Mouse (Mus musculus) lung, embryonic 14.5 days (tissue): ENCODE measurements around the gene Tmem108. TPM values are rescaled to one million over a fixed set of nuclear protein-coding genes. Genes with fewer than 3 reads are reported as not detected.

Experiments
- ATAC-seq: fragments of 200-750 bp; cut with Nextera tagmentation; 2 replicates; pipeline ENCODE4 v1.8.0; 2017; ENCODE audit warnings: mild to moderate bottlenecking, moderate TSS enrichment, moderate library complexity; ENCODE audit not compliant: insufficient read depth
- DNase-seq: peaks from one replicate; pipeline ENCODE4 v3.0.0-alpha.2; 2015
- H3K27ac ChIP-seq: fragments of 300-500 bp; sonication (generic); 2 replicates; pipeline ENCODE4 v1.5.1; 2014; ENCODE audit warnings: low read depth, mild to moderate bottlenecking, moderate library complexity
- H3K27me3 ChIP-seq: fragments of 300-500 bp; sonication (generic); 2 replicates; pipeline ENCODE4 v1.6.1; 2014; ENCODE audit warnings: low read length, control low read depth; ENCODE audit not compliant: insufficient read depth
- H3K36me3 ChIP-seq: fragments of 300-500 bp; sonication (generic); 2 replicates; pipeline ENCODE4 v1.6.1; 2014; ENCODE audit warnings: control low read depth; ENCODE audit not compliant: insufficient read depth
- H3K4me1 ChIP-seq: fragments of 300-500 bp; sonication (generic); 2 replicates; pipeline ENCODE4 v1.6.1; 2014; ENCODE audit warnings: antibody characterized with exemption, control low read depth; ENCODE audit not compliant: insufficient read depth
- H3K4me2 ChIP-seq: fragments of 300-500 bp; sonication (generic); 2 replicates; pipeline ENCODE4 v1.6.1; 2014; ENCODE audit warnings: mild to moderate bottlenecking
- H3K4me3 ChIP-seq: fragments of 300-500 bp; sonication (generic); 2 replicates; pipeline ENCODE4 v1.5.1; 2014; ENCODE audit warnings: low read depth, low read length
- H3K9ac ChIP-seq: fragments of 300-500 bp; sonication (generic); 2 replicates; pipeline ENCODE4 v1.6.1; 2014
- H3K9me3 ChIP-seq: fragments of 300-500 bp; sonication (generic); 2 replicates; pipeline ENCODE4 v1.6.1; 2016; ENCODE audit warnings: low read depth, low read length, control low read depth
- CTCF ChIP-seq: IDR thresholded peaks from 2 replicates; pipeline ENCODE4 v1.5.1; 2016; ENCODE audit warnings: antibody characterized with exemption, low read depth
- WGBS: fragments of 180-500 bp; shearing (Covaris S2); extraction: QIAGEN DNeasy Blood & Tissue Kit; methylation state at CpG from one replicate; pipeline ENCODE4 v1.1.7; 2014; 5-methylcytosine and 5-hydroxymethylcytosine counted together
- polyA plus RNA-seq: library from polyadenylated mRNA; unstranded; fragments of >200 nt; fragmentation: Nextera tagmentation; extraction: Ambion mirVana; gene quantifications from 2 replicates; pipeline ENCODE4 v1.2.1, GENCODE M21; 2014

Tmem108 gene
- polyA plus RNA-seq, 1 experiment from 2014 or later, result 16.0 TPM

DNA sequence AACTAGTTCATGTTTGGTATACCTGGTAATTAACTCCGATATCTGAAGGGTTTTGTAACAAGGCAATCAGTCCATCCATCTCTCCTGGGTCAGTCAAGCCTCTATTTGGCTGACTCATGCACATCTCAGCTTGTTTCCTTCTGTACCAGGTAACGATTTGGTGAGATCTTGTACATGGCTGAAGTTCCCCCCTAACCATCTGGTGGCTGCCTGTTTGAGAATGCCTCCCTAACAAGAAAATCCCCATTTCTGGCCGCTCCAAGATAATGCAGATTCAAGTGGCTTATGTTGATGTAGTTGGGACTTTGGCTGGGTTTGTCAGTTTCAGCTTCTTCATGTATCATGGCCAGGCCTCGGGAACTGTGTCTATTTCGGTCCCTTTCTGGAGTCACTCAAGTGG lies 170.8 kb downstream of the Tmem108 start:
- no peaks in the 10 kb centered on the region for H3K9me3 ChIP-seq
- no peaks in the 10 kb centered on the region for H3K27me3 ChIP-seq
- no peaks in the 10 kb centered on the region for H3K36me3 ChIP-seq
- WGBS, result 86% methylated on average over 5 of the region's 5 CpGs
- TF ChIP-seq CTCF, result no peak
- no peak overlapping the region for H3K9ac ChIP-seq
- no peak overlapping the region for H3K27ac ChIP-seq
- H3K4me2 ChIP-seq, result no peak overlapping the region
- no peak overlapping the region for H3K4me3 ChIP-seq
- H3K4me1 ChIP-seq, result no peaks in the 10 kb centered on the region
- DNase-seq (no peak), ATAC-seq (no peak)

- no peaks in the 10 kb centered on the region for H3K4me1 ChIP-seq
- TF ChIP-seq CTCF, result no peak
- H3K4me2 ChIP-seq, result no peak overlapping the region
- no peaks in the 10 kb centered on the region for H3K27me3 ChIP-seq
- H3K9ac ChIP-seq, result no peak overlapping the region
- no peaks in the 10 kb centered on the region for H3K36me3 ChIP-seq
- no peak overlapping the region for H3K27ac ChIP-seq
- H3K4me3 ChIP-seq, result no peak overlapping the region
- ATAC-seq (no peak), DNase-seq (no peak)
- WGBS, result 87% methylated on average over 4 of the region's 4 CpGs
- no peaks in the 10 kb centered on the region for H3K9me3 ChIP-seq
Measured at GRCm38 (mm10) chr9:103584865-103585264, 176.8 kb downstream of the Tmem108 start.

DNA sequence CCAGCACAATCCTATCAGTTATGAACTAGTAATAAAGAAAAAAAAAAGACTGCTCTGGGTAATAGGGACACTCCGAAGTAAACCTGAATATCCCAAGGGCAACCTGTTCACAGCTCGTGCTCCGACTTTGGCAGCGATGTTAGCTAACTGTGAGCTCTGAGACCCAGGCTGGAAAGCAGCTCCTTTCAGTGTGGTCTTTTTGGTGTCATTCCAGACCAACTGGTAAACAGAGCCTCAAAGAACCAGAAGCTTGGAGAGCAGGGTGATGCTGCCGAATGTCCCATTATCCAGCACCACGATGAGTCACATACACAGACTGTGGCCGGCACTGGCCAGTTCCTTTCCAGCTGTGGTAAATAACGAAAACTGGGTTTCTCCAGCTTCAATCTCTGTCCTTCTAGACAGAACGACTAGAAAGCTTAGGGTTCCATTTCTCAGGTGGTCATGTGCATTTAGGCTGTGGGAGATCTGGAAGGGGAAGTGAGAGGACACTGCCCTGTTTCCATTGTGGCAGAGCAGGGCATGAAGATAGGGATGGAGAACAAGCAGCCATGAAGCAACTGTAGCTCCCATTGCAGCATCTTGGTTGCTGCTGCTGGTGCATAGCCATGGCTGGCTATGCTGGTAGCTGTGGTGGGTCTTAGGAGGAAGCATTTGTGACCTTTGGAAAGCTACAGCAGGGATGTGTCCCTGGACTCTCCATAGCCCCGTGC lies 179.2 kb downstream of the Tmem108 start:
- Histone ChIP-seq H3K9me3 (no peaks in the 10 kb centered on the region), H3K4me1 (no peaks in the 10 kb centered on the region), H3K27ac (no peak overlapping the region), H3K36me3 (no peaks in the 10 kb centered on the region), H3K4me3 (no peak overlapping the region), H3K27me3 (no peaks in the 10 kb centered on the region), H3K4me2 (no peak overlapping the region), H3K9ac (no peak overlapping the region)
- ATAC-seq, result no peak
- no peak for DNase-seq
- no peak for TF ChIP-seq CTCF
- 83% methylated on average over 10 of the region's 10 CpGs for WGBS

GRCm38 (mm10) chr9:103580621-103581020 lies 181.0 kb downstream of the Tmem108 start:
- no peaks in the 10 kb centered on the region for H3K36me3 ChIP-seq
- no peak overlapping the region for H3K9ac ChIP-seq
- no peak for ATAC-seq
- 90% methylated on average over 6 of the region's 6 CpGs for WGBS
- H3K9me3 ChIP-seq, result no peaks in the 10 kb centered on the region
- H3K4me3 ChIP-seq, result no peak overlapping the region
- DNase-seq, result no peak
- H3K4me2 ChIP-seq, result no peak overlapping the region
- no peak for TF ChIP-seq CTCF
- no peaks in the 10 kb centered on the region for H3K27me3 ChIP-seq
- no peaks in the 10 kb centered on the region for H3K4me1 ChIP-seq
- H3K27ac ChIP-seq, result no peak overlapping the region

DNA sequence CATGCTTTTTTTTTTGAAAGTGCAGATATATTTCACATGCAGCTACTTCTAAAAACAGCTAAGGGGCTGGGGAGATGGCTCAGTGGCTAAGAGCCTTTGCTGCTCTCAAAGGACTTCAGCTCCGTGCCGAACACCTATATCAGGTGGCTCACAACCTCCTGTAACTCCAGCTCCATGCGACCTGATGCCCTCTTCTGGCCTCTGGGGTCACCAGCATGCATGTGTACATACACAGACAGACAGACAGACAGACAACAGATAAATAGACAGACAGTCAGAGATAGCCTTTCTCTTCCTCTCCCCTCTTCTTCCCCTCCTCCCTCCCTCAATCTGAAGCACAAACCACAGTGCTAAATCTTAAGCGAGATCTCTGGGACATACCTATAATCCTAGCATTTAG lies 181.5 kb downstream of the Tmem108 start:
- Histone ChIP-seq H3K4me1 (no peaks in the 10 kb centered on the region), H3K36me3 (no peaks in the 10 kb centered on the region), H3K9me3 (no peaks in the 10 kb centered on the region), H3K27ac (no peak overlapping the region), H3K27me3 (no peaks in the 10 kb centered on the region), H3K4me3 (no peak overlapping the region), H3K4me2 (no peak overlapping the region), H3K9ac (no peak overlapping the region)
- 86% methylated on average over 4 of the region's 4 CpGs for WGBS
- no peak for TF ChIP-seq CTCF
- ATAC-seq, result no peak
- no peak for DNase-seq

DNA sequence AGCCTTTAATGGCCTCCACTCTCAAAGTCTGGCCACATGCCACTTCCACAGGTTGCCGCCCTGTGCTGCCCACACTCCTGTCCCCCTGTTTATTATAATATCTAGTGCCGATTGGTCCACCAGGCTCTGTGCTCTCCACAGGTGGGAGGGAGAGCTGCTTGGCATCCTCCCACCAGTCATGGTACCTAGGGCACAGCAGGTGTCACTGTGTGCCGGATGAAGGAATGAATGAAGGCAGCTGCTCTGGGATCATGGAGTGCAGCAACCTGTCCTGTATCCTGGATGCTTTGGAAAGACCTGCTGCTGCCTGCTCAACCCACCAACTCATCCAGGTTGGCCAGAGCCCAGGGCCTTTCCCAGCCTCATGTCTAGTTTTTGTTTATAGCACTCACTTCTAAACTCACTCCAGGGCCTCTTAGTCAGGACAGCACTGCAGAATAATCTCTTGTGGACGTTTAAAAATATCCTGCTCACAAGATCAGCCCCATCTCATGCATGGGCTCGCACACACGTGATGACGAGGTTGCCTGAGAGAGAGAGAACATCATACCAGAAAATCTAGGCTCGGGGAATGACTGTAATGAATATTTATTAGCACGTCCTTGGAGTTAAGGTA lies 182.1 kb downstream of the Tmem108 start:
- Histone ChIP-seq H3K9ac (no peak overlapping the region), H3K4me2 (no peak overlapping the region), H3K36me3 (no peaks in the 10 kb centered on the region), H3K4me3 (no peak overlapping the region), H3K4me1 (peaks cover 1% of the 10 kb centered on the region; the same call in 1 of the 2 replicates), H3K27me3 (no peaks in the 10 kb centered on the region), H3K9me3 (no peaks in the 10 kb centered on the region), H3K27ac (no peak overlapping the region)
- ATAC-seq, result no peak
- 76% methylated on average over 9 of the region's 9 CpGs for WGBS
- TF ChIP-seq CTCF, result no peak
- DNase-seq, result no peak

GRCm38 (mm10) chr9:103577731-103578130 lies 183.9 kb downstream of the Tmem108 start:
- Histone ChIP-seq H3K4me3 (no peak overlapping the region), H3K4me1 (peaks cover 4% of the 10 kb centered on the region; the same call in 1 of the 2 replicates), H3K27me3 (no peaks in the 10 kb centered on the region), H3K9me3 (no peaks in the 10 kb centered on the region), H3K27ac (no peak overlapping the region), H3K9ac (no peak overlapping the region), H3K36me3 (no peaks in the 10 kb centered on the region), H3K4me2 (no peak overlapping the region)
- no peak for DNase-seq
- no peak for TF ChIP-seq CTCF
- WGBS, result 70% methylated on average over 4 of the region's 4 CpGs
- no peak for ATAC-seq
